Mouse (Mus musculus) left cerebral cortex, postnatal 14 days (tissue): ENCODE measurements around the gene Olfr159. TPM values are rescaled to one million over a fixed set of nuclear protein-coding genes. Genes with fewer than 3 reads are reported as not detected.
"Not testable (repeated sequence)": the region's sequence is repeated elsewhere in the genome, so short reads cannot be mapped to it uniquely, and the experiment has no call there.

ENCODE experiments used
- DNase-seq, 2 experiments: peaks; one replicate each; pipeline ENCODE4 v3.0.0; 2021 to 2022; ENCODE audit warnings: low spot score in 2 of 2, mixed read lengths in 1 of 2
- intact Hi-C: fragments of 180-260 bp; cut with DNase I; formaldehyde crosslinking; loops from one replicate; pipeline ENCODE4 v1.15.1; 2025
- long read RNA-seq, 2 experiments: library from polyadenylated mRNA; stranded (forward); transcript quantifications; one replicate each; pipeline ENCODE4 v2.0.0; 2021
- total RNA-seq, 2 experiments: library from RNA; stranded (reverse); gene quantifications; 2 replicates each; pipeline ENCODE4 v1.2.3; 2021

Olfr159 gene
- total RNA-seq, result not detected
- long read RNA-seq, experiment 1, result 0 reads
- long read RNA-seq, experiment 2, result 0 reads

DNA sequence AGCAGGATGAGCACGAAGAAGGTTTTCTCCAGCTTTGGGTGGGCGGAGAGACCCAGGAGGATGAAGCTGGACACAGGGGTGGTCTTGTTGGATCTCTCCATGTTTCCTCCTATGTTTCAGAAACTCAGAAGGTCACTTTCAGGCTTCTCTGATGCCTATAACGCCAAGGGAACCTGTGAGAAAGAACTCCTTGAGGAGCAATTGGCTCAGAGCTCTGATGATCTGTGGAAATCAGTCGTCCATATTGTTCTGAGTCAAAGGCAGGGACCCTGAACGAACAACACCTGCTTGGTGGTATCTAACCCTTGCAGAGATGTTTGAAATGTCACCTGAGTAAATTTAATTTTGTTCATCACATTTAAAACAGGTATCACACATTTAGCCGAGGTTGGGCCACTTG lies at the start of gene Olfr159:
Olfr159 (minus strand) TSS at position 101 of the 400 bp plus-strand sequence.
- DNase-seq, result no peak
- intact Hi-C loops, result no loop called here

- no peak for DNase-seq
- intact Hi-C loops, result no loop called here
Observed at GRCm38 (mm10) chr4:43798936-43799335, 28.1 kb upstream of the Olfr159 start.

DNA sequence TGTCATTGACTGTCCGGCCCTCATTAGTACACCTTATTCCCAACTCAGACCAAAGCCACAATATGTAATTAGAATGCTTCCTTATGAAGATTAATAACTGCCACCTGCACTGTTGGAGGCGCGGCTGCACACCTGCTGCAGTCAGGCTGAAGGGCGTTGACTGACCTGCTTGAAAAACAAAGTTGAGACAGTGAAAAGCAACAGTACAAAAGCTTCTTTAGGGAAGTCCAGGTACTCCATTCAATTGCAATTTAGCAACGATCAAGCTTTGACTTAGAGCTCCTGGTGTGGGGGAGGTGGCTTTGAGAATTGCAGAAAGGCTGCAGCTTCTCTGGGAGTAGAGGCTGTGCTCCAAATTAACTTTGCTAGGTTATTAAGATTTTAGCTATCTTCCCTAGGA lies 25.0 kb upstream of the Olfr159 start:
- DNase-seq, intact Hi-C loops: not testable (repeated sequence)

DNA sequence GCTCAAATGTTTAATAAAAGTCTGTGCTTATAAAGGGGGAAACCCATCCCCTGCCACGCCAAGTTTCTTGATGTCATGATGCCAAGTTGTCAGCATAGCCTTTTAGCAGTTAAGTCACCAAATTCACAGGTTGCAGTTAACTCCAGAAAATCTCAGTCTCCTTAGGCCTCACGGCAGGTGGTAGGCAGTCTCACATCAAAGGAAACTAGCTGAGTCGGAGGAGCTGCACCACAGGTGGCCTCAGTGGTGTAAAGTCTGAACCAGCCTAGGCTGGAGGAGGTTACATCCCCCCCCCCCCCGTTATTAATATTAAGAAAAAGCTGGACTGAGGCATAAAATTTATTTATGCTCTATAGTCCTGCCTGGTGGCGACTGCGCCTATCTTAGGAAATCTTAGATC lies 24.5 kb upstream of the Olfr159 start:
- no peak for DNase-seq
- intact Hi-C loops, result no loop called here

GRCm38 (mm10) chr4:43772304-43772703 lies 1.5 kb upstream of the Olfr159 start:
- intact Hi-C loops, result no loop called here
- no peak for DNase-seq

DNA sequence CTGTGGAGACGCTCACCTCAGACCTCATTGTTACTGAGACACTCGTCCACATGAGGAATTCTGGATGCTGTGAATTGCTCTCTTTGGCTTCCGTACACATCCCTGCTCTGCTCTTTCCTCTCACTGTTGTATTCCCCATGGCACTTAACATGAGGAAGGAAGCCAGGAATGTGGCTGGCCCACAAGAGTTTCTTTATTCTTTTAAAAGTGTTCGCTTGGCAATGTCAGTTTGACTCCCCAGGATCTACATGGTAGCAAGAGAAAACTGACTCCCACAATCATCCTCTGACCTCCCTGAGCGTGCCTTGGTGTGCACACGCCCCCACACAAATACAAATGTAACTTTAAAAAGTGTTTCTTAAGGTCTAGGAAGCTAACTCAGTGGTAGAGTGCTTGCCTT lies 817 bp upstream of the Olfr159 start:
- intact Hi-C loops, result no loop called here
- DNase-seq, result no peak

DNA sequence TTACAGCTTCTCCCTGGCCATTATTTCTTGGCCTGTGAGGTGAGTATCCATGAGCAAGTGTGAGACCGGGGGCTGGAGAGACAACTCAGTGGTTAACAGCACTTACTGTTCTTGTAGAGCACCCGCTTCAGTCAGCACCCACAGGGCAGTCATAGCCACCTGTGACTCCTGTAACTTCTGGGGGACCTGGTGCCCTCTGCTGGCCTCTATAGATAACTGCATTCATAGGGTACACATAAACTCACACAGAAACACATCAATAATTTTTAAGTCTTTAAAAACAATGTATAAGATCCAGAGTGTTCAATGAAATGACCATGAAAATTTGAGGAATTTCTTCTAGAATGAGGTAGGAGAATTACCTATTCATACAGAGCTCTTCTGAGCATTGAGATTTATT lies 1.4 kb downstream of the Olfr159 start:
- no peak for DNase-seq
- intact Hi-C loops, result no loop called here

DNA sequence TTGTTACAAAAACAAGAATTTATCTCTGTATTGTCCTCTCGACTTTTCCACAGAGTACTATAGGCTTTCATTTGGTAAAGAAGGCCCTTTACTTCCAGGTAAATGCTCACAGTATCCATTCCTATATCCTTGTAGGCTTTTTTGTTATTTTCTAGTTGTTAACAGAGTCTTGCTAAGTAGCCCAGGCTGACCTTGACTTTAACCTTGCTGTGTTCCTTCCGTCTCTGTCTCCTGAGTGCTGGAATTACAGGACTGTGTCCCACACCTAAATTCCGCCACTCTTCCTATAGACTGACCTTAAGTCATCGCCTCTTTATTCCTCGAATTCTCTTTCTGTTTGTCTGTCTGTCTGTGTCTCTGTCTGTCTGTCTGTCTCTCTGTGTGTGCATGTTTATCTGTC lies 2.5 kb downstream of the Olfr159 start:
- intact Hi-C loops, result no loop called here
- DNase-seq, result no peak

- peak; percentile 66 to 78 for DNase-seq
- intact Hi-C loops, result loop anchor here (2.0 kb wide), 1 partner anchor 97 kb away; no protein-coding TSS in a partner anchor
Observed at GRCm38 (mm10) chr4:43763410-43763809, 7.4 kb downstream of the Olfr159 start.

DNA sequence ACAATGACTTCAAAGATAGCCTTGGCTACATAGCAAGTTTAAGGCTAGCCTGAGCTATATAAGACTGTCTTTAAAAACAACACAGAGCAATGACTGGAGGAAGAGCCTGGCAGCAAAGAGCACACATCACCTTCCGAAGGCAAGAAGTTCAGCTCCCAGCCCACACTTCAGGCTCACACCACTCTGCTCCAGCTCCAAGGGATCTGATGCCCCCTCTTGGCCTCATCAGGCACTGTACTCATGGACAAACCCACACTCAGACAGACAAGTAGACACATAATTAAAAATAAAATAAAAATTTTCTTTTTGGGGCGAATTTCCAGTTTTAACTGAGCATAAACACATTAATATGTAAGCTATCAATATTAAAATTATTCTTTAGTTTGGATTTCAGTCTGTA lies 9.5 kb downstream of the Olfr159 start:
- intact Hi-C loops, result no loop called here
- no peak for DNase-seq

GRCm38 (mm10) chr4:43760460-43760859 lies 10.3 kb downstream of the Olfr159 start:
- intact Hi-C loops, result no loop called here
- DNase-seq, result peak in 1 of 2 experiments; percentile 43

GRCm38 (mm10) chr4:43759571-43760418 lies 11.0 kb downstream of the Olfr159 start:
- intact Hi-C loops, result no loop called here
- peak in 1 of 2 experiments; percentile 25 for DNase-seq

DNA sequence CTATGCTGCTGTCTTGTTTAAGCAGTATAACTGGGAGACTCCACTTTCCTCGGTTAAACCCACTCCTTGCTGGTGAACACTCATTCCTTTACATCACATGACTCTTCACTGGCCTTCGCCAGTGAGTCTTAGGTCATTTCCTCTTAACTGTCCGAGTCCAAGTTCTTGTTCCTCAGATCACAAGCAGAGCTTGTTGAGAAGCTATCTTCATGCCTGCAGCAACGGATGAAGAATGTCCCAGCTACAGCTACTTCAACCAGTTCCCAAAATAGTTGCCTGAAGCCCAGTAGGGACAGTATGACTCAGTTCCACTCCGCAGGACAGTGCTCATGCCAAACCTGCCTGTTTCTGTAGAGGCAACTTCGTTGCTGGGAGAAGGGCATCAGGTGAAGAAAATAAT lies 13.6 kb downstream of the Olfr159 start:
- DNase-seq, result no peak
- intact Hi-C loops, result no loop called here

GRCm38 (mm10) chr4:43745187-43745586 lies 25.6 kb downstream of the Olfr159 start:
- peak; percentile 64 to 65 for DNase-seq
- intact Hi-C loops, result loop anchor here (1.0 to 10.0 kb wide), 2 partner anchors 116 to 240 kb away; partner anchors contain the start of gene Ccin

- intact Hi-C loops, result loop anchor here (10.0 kb wide), 1 partner anchor 242 kb away; the partner anchor contains the start of gene Ccin
- no peak for DNase-seq
Observed at GRCm38 (mm10) chr4:43743099-43743498, 27.7 kb downstream of the Olfr159 start.

DNA sequence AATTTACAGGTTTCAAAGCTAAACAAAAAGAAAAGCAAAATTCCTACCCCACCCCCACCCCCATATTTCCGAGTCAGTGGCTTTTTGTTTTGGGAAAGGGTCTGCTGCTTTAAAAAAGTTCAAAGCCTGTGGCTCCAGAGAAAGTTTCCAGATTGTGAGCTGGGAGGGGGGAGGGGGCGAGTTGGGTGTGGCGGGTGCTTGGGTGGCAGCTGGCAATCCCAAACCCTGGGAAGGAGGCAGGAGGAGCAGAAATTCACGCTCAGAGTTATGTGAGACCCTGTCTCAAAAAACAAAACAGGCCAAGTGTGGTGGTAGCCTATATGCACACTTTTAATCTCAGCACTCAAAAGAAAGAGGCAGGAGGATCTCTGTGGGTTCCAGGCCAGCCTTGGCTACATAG lies 28.2 kb downstream of the Olfr159 start:
- intact Hi-C loops, result loop anchor here (10.0 kb wide), 1 partner anchor 242 kb away; the partner anchor contains the start of gene Ccin
- DNase-seq, result no peak

DNA sequence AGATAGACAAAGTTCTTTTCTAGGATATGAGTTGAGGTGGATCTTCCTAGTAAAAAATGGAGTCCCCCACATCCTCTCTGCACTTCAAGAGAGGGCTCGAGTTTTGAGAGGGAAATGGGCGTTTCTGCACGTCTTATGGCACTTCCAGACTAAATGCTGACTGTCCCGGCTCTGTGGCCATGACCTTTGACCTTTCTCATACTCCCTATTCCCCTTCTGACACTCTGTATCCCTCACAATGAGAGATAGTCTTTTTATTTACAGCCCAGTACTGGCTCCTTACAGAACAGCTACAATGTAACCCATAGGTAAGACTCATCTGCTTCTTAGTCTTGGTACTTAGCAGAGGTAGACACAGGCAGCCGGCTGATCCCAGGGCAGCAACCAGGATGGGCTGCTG lies 29.3 kb downstream of the Olfr159 start:
- intact Hi-C loops, result loop anchor here (10.0 kb wide), 1 partner anchor 243 kb away; the partner anchor contains the start of gene Ccin
- DNase-seq, result no peak

GRCm38 (mm10) chr4:43738989-43739674 lies 31.7 kb downstream of the Olfr159 start:
- no peak for DNase-seq

GRCm38 (mm10) chr4:43737144-43737543 lies 33.7 kb downstream of the Olfr159 start:
- intact Hi-C loops, result no loop called here
- DNase-seq, result no peak

More at GRCm38 (mm10) chr4:43738989-43739674, 31.7 kb downstream of the Olfr159 start:
- intact Hi-C loops, result no loop called here

DNA sequence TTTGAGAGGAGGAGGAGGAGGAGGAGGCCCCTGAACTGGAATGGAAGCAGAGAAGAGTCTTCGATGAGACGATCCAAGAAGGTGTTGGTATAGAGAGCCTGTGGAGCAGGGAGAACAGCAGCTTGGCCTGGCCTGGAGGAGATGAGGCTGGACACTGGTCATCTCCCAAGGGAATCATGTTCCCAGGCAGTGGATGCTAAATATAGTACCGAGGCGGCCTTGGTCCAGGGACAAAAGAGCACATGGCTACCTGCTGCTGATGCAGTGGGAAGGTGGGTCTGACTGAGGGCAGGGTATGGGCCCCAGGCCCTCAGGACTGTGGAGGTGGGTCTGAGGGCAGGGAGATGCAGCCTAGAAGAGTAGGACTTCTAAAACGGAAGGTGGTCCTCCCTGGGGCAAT lies 37.6 kb downstream of the Olfr159 start:
- DNase-seq, result no peak
- intact Hi-C loops, result no loop called here
